In genomic region chr9:72733966-72734365, GRCm38 (mm10) we compare ENCODE assay signal across 8 mouse cellular contexts.
DNase-seq lines count a peak whose midpoint lies in the region; ATAC-seq and TF ChIP-seq lines count a peak whose summit lies in the region.

No protein-coding gene starts in this region.

- no peak overlapping the region for H3K4me2 ChIP-seq in forebrain, embryonic 13.5 days
- no peak overlapping the region for H3K4me2 ChIP-seq in forebrain, embryonic 12.5 days
- no peak overlapping the region for H3K4me2 ChIP-seq in hindbrain, postnatal 0 days (ENCODE audit: low read depth, low read length)
- no peak overlapping the region for H3K4me2 ChIP-seq in liver, postnatal 0 days (ENCODE audit: low read depth, low read length)

- H3K27me3 ChIP-seq in forebrain, embryonic 13.5 days = no peaks in the 10 kb centered on the region
- no peaks in the 10 kb centered on the region for H3K27me3 ChIP-seq in forebrain, embryonic 12.5 days
- H3K27me3 ChIP-seq in hindbrain, postnatal 0 days (ENCODE audit: insufficient read depth, low read length) = no peaks in the 10 kb centered on the region
- no peaks in the 10 kb centered on the region for H3K27me3 ChIP-seq in liver, postnatal 0 days (ENCODE audit: insufficient read depth, low read length)

- DNase-seq in urinary bladder, postnatal 14 days (ENCODE audit: low spot score) = peak; percentile 48
- no peak for DNase-seq in urinary bladder, adult 2 months (ENCODE audit: low spot score)
- peak; percentile 83 to 87 for DNase-seq in cerebellum, postnatal 10 days
- DNase-seq in hindbrain, postnatal 0 days (ENCODE audit: low spot score) = peak; percentile 78
- DNase-seq in liver, postnatal 0 days = peak; percentile 70
- peak; percentile 34 for DNase-seq in right cerebral cortex, postnatal 25 days

- TF ChIP-seq EP300 in liver, postnatal 0 days (IDR thresholded peaks at IDR 0.05; ENCODE audit: low read depth) = no peak

- H3K36me3 ChIP-seq in forebrain, embryonic 13.5 days (ENCODE audit: poor library complexity, severe bottlenecking) = peaks cover 86% of the 10 kb centered on the region
- H3K36me3 ChIP-seq in forebrain, embryonic 12.5 days (replicated peaks) = peaks cover 86% of the 10 kb centered on the region
- peaks cover 81% of the 10 kb centered on the region for H3K36me3 ChIP-seq in hindbrain, postnatal 0 days (ENCODE audit: insufficient read depth, low read length)
- peaks cover 82% of the 10 kb centered on the region for H3K36me3 ChIP-seq in liver, postnatal 0 days (replicated peaks; ENCODE audit: insufficient read depth, low read length)

- WGBS in forebrain, embryonic 13.5 days = 36% methylated on average over 3 of the region's 3 CpGs
- WGBS in forebrain, embryonic 12.5 days = 45% methylated on average over 3 of the region's 3 CpGs
- 38% methylated on average over 3 of the region's 3 CpGs for WGBS in hindbrain, postnatal 0 days
- 38% methylated on average over 3 of the region's 3 CpGs for WGBS in liver, postnatal 0 days (ENCODE audit: insufficient replicate concordance)

- ATAC-seq in forebrain, embryonic 13.5 days = peak; percentile 41; the same call in 1 of the 2 replicates
- no peak for ATAC-seq in forebrain, embryonic 12.5 days (ENCODE audit: low FRiP score)
- 0 out of 2 replicates have a peak, but pooled peaks have one; percentile 5 for ATAC-seq in hindbrain, postnatal 0 days
- ATAC-seq in liver, postnatal 0 days = no peak

- no peaks in the 10 kb centered on the region for H3K9me3 ChIP-seq in forebrain, embryonic 13.5 days (replicated peaks)
- no peaks in the 10 kb centered on the region for H3K9me3 ChIP-seq in forebrain, embryonic 12.5 days
- H3K9me3 ChIP-seq in hindbrain, postnatal 0 days (ENCODE audit: low read length) = no peaks in the 10 kb centered on the region
- no peaks in the 10 kb centered on the region for H3K9me3 ChIP-seq in liver, postnatal 0 days (ENCODE audit: low read length)

- no peak overlapping the region for H3K4me3 ChIP-seq in forebrain, embryonic 13.5 days
- H3K4me3 ChIP-seq in forebrain, embryonic 12.5 days (replicated peaks) = no peak overlapping the region
- H3K4me3 ChIP-seq in hindbrain, postnatal 0 days (ENCODE audit: low read length) = no peak overlapping the region
- no peak overlapping the region for H3K4me3 ChIP-seq in liver, postnatal 0 days (ENCODE audit: low read depth, low read length)

- no peak overlapping the region for H3K27ac ChIP-seq in forebrain, embryonic 13.5 days
- H3K27ac ChIP-seq in forebrain, embryonic 12.5 days = no peak overlapping the region
- no peak overlapping the region for H3K27ac ChIP-seq in hindbrain, postnatal 0 days
- no peak overlapping the region for H3K27ac ChIP-seq in liver, postnatal 0 days (ENCODE audit: low read depth)

- peak; percentile 81 for TF ChIP-seq CTCF in hindbrain, postnatal 0 days (IDR thresholded peaks at IDR 0.05; ENCODE audit: low read depth)
- peak; percentile 83 for TF ChIP-seq CTCF in liver, postnatal 0 days (IDR thresholded peaks at IDR 0.05; ENCODE audit: low read depth)

- no peak overlapping the region for H3K9ac ChIP-seq in forebrain, embryonic 13.5 days
- no peak overlapping the region for H3K9ac ChIP-seq in forebrain, embryonic 12.5 days
- H3K9ac ChIP-seq in hindbrain, postnatal 0 days (replicated peaks; ENCODE audit: low read length) = no peak overlapping the region
- H3K9ac ChIP-seq in liver, postnatal 0 days (replicated peaks) = no peak overlapping the region

- no peaks in the 10 kb centered on the region for H3K4me1 ChIP-seq in forebrain, embryonic 13.5 days
- no peaks in the 10 kb centered on the region for H3K4me1 ChIP-seq in forebrain, embryonic 12.5 days
- no peaks in the 10 kb centered on the region for H3K4me1 ChIP-seq in hindbrain, postnatal 0 days (ENCODE audit: insufficient read depth, low read length)
- no peaks in the 10 kb centered on the region for H3K4me1 ChIP-seq in liver, postnatal 0 days (ENCODE audit: insufficient read depth)

Comparison
In these comparisons a context has a peak if more than half of its experiments do, and no peak if none do; other contexts are left out.
1. ATAC-seq: peak in forebrain, embryonic 13.5 days (single experiment) and hindbrain, postnatal 0 days (single experiment); none in forebrain, embryonic 12.5 days (single experiment) and liver, postnatal 0 days (single experiment).